ENCODE assay signal across 8 mouse cellular contexts in the genomic region with DNA sequence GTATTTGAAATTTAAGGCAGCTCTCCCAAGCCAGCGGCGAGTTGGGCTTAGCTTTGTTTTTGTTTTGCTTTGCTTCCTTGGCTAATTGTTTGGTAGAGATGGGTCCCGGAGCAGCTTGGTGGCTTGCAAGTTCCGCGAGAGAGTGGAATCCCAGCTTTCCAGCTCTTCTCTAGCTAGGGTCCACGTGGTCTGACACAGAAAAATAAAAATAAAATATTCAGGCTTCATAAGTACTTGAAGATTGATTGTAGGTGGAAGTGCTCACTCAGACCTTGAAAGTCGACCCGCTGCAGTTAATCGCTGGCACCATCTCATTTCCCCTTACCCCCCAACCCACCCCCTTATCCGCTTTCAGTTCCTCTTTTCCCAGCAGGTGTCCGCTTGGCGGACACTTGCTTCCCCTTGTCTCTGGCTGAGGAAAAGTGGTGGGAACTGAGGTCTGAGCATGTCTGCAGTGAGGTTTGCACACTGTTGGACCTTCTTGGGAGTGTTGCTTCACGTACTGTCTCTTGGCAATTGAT.
DNase-seq lines count a peak whose midpoint lies in the region; ATAC-seq and TF ChIP-seq lines count a peak whose summit lies in the region.

No protein-coding gene starts in this region.

- peak overlapping the region; percentile 45 for H3K9ac ChIP-seq in heart, postnatal 0 days (replicated peaks; ENCODE audit: low read depth, low read length)

- H3K4me2 ChIP-seq in heart, postnatal 0 days (ENCODE audit: low read depth, low read length): peak overlapping the region; percentile 66

- H3K79me2 ChIP-seq in macrophage (ENCODE audit: inconsistent target): no peaks in the 10 kb centered on the region

- no peaks in the 10 kb centered on the region for H3K9me3 ChIP-seq in heart, postnatal 0 days (replicated peaks; ENCODE audit: control insufficient read depth, low read length)

- DNase-seq in thymus, adult 2 months: peak; percentile 13
- DNase-seq in thymus, postnatal 10 days (ENCODE audit: low spot score in 2 of 2): no peak
- DNase-seq in heart, postnatal 0 days (ENCODE audit: low spot score): no peak
- peak; percentile 42 to 47 for DNase-seq in kidney, postnatal 36 days
- peak; percentile 85 for DNase-seq in splenic B cell, adult 2 months (ENCODE audit: low read depth, low spot score)
- DNase-seq in right cerebral cortex, postnatal 25 days: no peak

- peak overlapping the region; percentile 21; the same call in 1 of the 2 replicates for H3K4me3 ChIP-seq in thymus, adult 2 months (ENCODE audit: control insufficient read depth, insufficient read depth, low read length)
- H3K4me3 ChIP-seq in cortical plate, adult 2 months (ENCODE audit: insufficient read depth, low read length): peak overlapping the region; percentile 20
- peak overlapping the region; percentile 46 for H3K4me3 ChIP-seq in heart, postnatal 0 days (ENCODE audit: low read depth, low read length)
- peak overlapping the region; percentile 35 for H3K4me3 ChIP-seq in macrophage (ENCODE audit: inconsistent target)

- H3K36me3 ChIP-seq in thymus, adult 2 months (ENCODE audit: control insufficient read depth, insufficient read depth, low read length): no peaks in the 10 kb centered on the region
- no peaks in the 10 kb centered on the region for H3K36me3 ChIP-seq in heart, postnatal 0 days (replicated peaks; ENCODE audit: control insufficient read depth, insufficient read depth, low read length)
- H3K36me3 ChIP-seq in macrophage (ENCODE audit: inconsistent target): no peaks in the 10 kb centered on the region
- H3K36me3 ChIP-seq in splenic B cell, adult 2 months (ENCODE audit: control insufficient read depth, insufficient read depth, low read length, poor library complexity, severe bottlenecking): no peaks in the 10 kb centered on the region

- no peak for TF ChIP-seq POLR2A in thymus, adult 2 months (IDR thresholded peaks at IDR 0.05; ENCODE audit: control insufficient read depth, extremely low read depth, insufficient read depth, low read length, poor library complexity)
- TF ChIP-seq POLR2A in cortical plate, adult 2 months (IDR thresholded peaks at IDR 0.05; ENCODE audit: extremely low read depth, insufficient read depth, low read length): no peak

- peaks cover 26% of the 10 kb centered on the region for H3K4me1 ChIP-seq in thymus, adult 2 months (replicated peaks; ENCODE audit: control insufficient read depth, insufficient read depth, low read length)
- peaks cover 3% of the 10 kb centered on the region; the same call in 1 of the 2 replicates for H3K4me1 ChIP-seq in cortical plate, adult 2 months (ENCODE audit: control insufficient read depth, insufficient read depth, low read length)
- H3K4me1 ChIP-seq in heart, postnatal 0 days (ENCODE audit: control insufficient read depth, insufficient read depth): peaks cover 7% of the 10 kb centered on the region; the same call in 1 of the 2 replicates

- TF ChIP-seq EP300 in heart, postnatal 0 days (IDR thresholded peaks at IDR 0.05; ENCODE audit: low read depth): 0 out of 2 replicates have a peak, but pooled peaks have one; percentile 37

- TF ChIP-seq CTCF in thymus, adult 2 months (IDR thresholded peaks at IDR 0.05; ENCODE audit: borderline replicate concordance, control insufficient read depth, extremely low read depth, insufficient read depth, low read length, poor library complexity): no peak
- no peak for TF ChIP-seq CTCF in cortical plate, adult 2 months (IDR thresholded peaks at IDR 0.05; ENCODE audit: extremely low read depth, insufficient read depth, low read length)
- TF ChIP-seq CTCF in heart, postnatal 0 days (IDR thresholded peaks at IDR 0.05; ENCODE audit: low read depth): no peak

- peak overlapping the region; percentile 4; the same call in 1 of the 2 replicates for H3K27ac ChIP-seq in thymus, adult 2 months (ENCODE audit: control insufficient read depth, insufficient read depth, low read length)
- peak overlapping the region; percentile 73 for H3K27ac ChIP-seq in cortical plate, adult 2 months (ENCODE audit: insufficient read depth, low read length)
- peak overlapping the region; percentile 77 for H3K27ac ChIP-seq in heart, postnatal 0 days (ENCODE audit: low read depth)
- peak overlapping the region; percentile 99 for H3K27ac ChIP-seq in macrophage

- no peaks in the 10 kb centered on the region; the same call in 1 of the 2 replicates for H3K27me3 ChIP-seq in thymus, adult 2 months (ENCODE audit: control insufficient read depth, insufficient read depth, low read length)
- H3K27me3 ChIP-seq in heart, postnatal 0 days (ENCODE audit: control insufficient read depth, insufficient read depth, low read length): no peaks in the 10 kb centered on the region
- H3K27me3 ChIP-seq in splenic B cell, adult 2 months (ENCODE audit: control insufficient read depth, insufficient read depth, low read length, poor library complexity, severe bottlenecking): no peaks in the 10 kb centered on the region

- WGBS in thymus, adult 2 months: 3% methylated on average over 13 of the region's 13 CpGs
- WGBS in heart, postnatal 0 days: 1% methylated on average over 13 of the region's 13 CpGs
- 2% methylated on average over 13 of the region's 13 CpGs for WGBS in macrophage (ENCODE audit: missing documents)

- ATAC-seq in heart, postnatal 0 days (ENCODE audit: insufficient read depth, low read depth): peak; percentile 64

Comparison
In these comparisons a context has a peak if more than half of its experiments do, and no peak if none do; other contexts are left out.
1. DNase-seq: peak in thymus, adult 2 months (single experiment), kidney, postnatal 36 days (2 of 2) and splenic B cell, adult 2 months (single experiment); none in thymus, postnatal 10 days (0 of 2), heart, postnatal 0 days (single experiment) and right cerebral cortex, postnatal 25 days (single experiment).
2. H3K27ac ChIP-seq: peak in every context shown above with its lines; median percentile 99 in macrophage; 77 in heart, postnatal 0 days; 73 in cortical plate, adult 2 months; 4 in thymus, adult 2 months.
3. Peak in every context shown above with its lines, with median percentiles within 50 percentile points of each other: H3K4me3 ChIP-seq.